Mouse (Mus musculus): ENCODE results near the gene Nlk.

- no peak for TF ChIP-seq CTCF (IDR thresholded peaks at IDR 0.05; ENCODE audit: low read depth)
- TF ChIP-seq EP300 (IDR thresholded peaks at IDR 0.05; ENCODE audit: low read depth) = no peak
These were observed 589 bp upstream of the Nlk start for GRCm38 (mm10) chr11:78697753-78698171.

Measured in liver, embryonic 14.5 days (tissue).